Mouse (Mus musculus) heart, postnatal 0 days (tissue): ENCODE data around the gene Abca9. TPM values are rescaled to one million over a fixed set of nuclear protein-coding genes. Genes with fewer than 3 reads are reported as not detected.

Experiments used
- ATAC-seq: fragments of 200-750 bp; cut with Nextera tagmentation; 2 replicates; pipeline ENCODE4 v1.8.0; 2017; ENCODE audit warnings: low read depth, moderate number of reproducible peaks, moderate library complexity; ENCODE audit not compliant: insufficient read depth
- DNase-seq: peaks from one replicate; pipeline ENCODE4 v3.0.0-alpha.2; 2016; ENCODE audit warnings: low spot score
- H3K27ac ChIP-seq: fragments of 300-500 bp; sonication (generic); 2 replicates; pipeline ENCODE4 v1.5.1; 2014; ENCODE audit warnings: low read depth, mild to moderate bottlenecking
- H3K27me3 ChIP-seq: fragments of 300-500 bp; sonication (generic); 2 replicates; pipeline ENCODE4 v1.6.1; 2014; ENCODE audit warnings: low read length, mixed read lengths; ENCODE audit not compliant: control insufficient read depth, insufficient read depth
- H3K36me3 ChIP-seq: fragments of 300-500 bp; sonication (generic); replicated peaks from 2 replicates; pipeline ENCODE4 v1.6.1; 2014; ENCODE audit warnings: low read length, mixed read lengths; ENCODE audit not compliant: control insufficient read depth, insufficient read depth
- H3K4me1 ChIP-seq: fragments of 300-500 bp; sonication (generic); 2 replicates; pipeline ENCODE4 v1.6.1; 2014; ENCODE audit warnings: antibody characterized with exemption; ENCODE audit not compliant: control insufficient read depth, insufficient read depth
- H3K4me2 ChIP-seq: fragments of 300-500 bp; sonication (generic); 2 replicates; pipeline ENCODE4 v1.6.1; 2014; ENCODE audit warnings: low read depth, mild to moderate bottlenecking, low read length, moderate library complexity
- H3K4me3 ChIP-seq: fragments of 300-500 bp; sonication (generic); 2 replicates; pipeline ENCODE4 v1.5.1; 2014; ENCODE audit warnings: low read depth, low read length
- H3K9ac ChIP-seq: fragments of 300-500 bp; sonication (generic); replicated peaks from 2 replicates; pipeline ENCODE4 v1.6.1; 2014; ENCODE audit warnings: low read depth, low read length, mixed read lengths
- H3K9me3 ChIP-seq: fragments of 300-500 bp; sonication (generic); replicated peaks from 2 replicates; pipeline ENCODE4 v1.6.1; 2016; ENCODE audit warnings: low read length; ENCODE audit not compliant: control insufficient read depth
- CTCF ChIP-seq: IDR thresholded peaks from 2 replicates; pipeline ENCODE4 v1.5.1; 2016; ENCODE audit warnings: antibody characterized with exemption, control low read depth, low read depth
- EP300 ChIP-seq: IDR thresholded peaks from 2 replicates; pipeline ENCODE4 v1.6.1; 2016; ENCODE audit warnings: antibody characterized with exemption, low read depth
- WGBS: fragments of 180-500 bp; shearing (Covaris S2); extraction: QIAGEN DNeasy Blood & Tissue Kit; methylation state at CpG from one replicate; pipeline ENCODE4 v1.1.7; 2014; 5-methylcytosine and 5-hydroxymethylcytosine counted together
- polyA plus RNA-seq: library from polyadenylated mRNA; unstranded; fragments of >200 nt; fragmentation: Nextera tagmentation; extraction: Ambion mirVana; gene quantifications from 2 replicates; pipeline ENCODE4 v1.2.1, GENCODE M21; 2015
- total RNA-seq: library from RNA; depleted of rRNA; stranded (reverse); fragments of >200 nt; gene quantifications from 2 replicates; pipeline ENCODE4 v1.2.3, GENCODE M21; 2014; ENCODE audit warnings: low replicate concordance; rRNA removed

Abca9 gene
- total and polyA plus RNA-seq, 2 experiments from 2014 or later, result 2.3 to 3.5 TPM

DNA sequence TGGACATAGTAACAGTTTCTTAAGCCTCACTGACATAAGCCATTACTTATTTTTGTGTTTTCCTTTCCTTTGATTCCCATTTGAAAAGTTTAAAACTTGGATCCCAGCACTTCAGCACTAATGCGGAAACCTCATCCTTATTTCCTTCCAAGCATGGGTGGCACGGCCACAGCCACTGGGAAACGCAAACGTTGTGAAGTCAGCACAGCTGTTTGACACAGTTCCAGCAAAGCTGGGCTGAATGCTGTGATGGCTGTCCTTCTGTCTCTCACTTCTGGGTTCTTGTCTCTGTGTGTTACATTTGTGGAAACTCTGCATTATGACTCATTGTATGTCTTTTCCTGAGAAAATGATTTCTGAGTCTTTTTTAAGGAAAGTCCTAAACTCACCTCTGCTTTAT lies 107.0 kb downstream of the Abca9 start:
- Histone ChIP-seq H3K36me3 (no peaks in the 10 kb centered on the region), H3K4me2 (no peak overlapping the region), H3K27ac (no peak overlapping the region), H3K27me3 (no peaks in the 10 kb centered on the region), H3K9me3 (no peaks in the 10 kb centered on the region), H3K4me3 (no peak overlapping the region), H3K9ac (no peak overlapping the region), H3K4me1 (no peaks in the 10 kb centered on the region)
- ATAC-seq (no peak), DNase-seq (no peak)
- TF ChIP-seq CTCF (no peak), EP300 (no peak)
- 54% methylated on average over 4 of the region's 4 CpGs for WGBS

DNA sequence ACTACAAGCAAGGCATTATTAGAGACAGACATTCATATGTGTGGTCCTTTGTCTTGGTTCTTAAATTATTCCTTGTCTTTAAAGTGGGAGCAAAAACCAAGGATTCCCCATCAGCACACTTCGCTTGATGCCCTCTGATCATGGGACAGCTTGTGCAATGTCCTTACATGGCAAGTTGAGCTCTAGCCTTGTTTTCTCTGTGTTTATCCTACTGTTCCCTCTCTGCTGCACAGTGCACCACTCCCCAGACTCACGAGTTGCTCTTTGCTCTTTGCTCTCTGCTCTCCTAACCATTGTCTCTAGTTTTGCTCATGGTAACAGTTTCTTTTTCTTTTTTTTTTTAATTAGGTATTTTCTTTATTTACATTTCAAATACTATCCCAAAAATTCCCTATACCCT lies 107.9 kb downstream of the Abca9 start:
- no peak overlapping the region for H3K27ac ChIP-seq
- no peak for ATAC-seq
- H3K9ac ChIP-seq, result no peak overlapping the region
- no peaks in the 10 kb centered on the region for H3K36me3 ChIP-seq
- TF ChIP-seq CTCF (no peak), EP300 (no peak)
- 58% methylated on average over 2 of the region's 2 CpGs for WGBS
- no peak overlapping the region for H3K4me2 ChIP-seq
- H3K27me3 ChIP-seq, result no peaks in the 10 kb centered on the region
- no peak for DNase-seq
- no peaks in the 10 kb centered on the region for H3K9me3 ChIP-seq
- H3K4me3 ChIP-seq, result no peak overlapping the region
- no peaks in the 10 kb centered on the region for H3K4me1 ChIP-seq

DNA sequence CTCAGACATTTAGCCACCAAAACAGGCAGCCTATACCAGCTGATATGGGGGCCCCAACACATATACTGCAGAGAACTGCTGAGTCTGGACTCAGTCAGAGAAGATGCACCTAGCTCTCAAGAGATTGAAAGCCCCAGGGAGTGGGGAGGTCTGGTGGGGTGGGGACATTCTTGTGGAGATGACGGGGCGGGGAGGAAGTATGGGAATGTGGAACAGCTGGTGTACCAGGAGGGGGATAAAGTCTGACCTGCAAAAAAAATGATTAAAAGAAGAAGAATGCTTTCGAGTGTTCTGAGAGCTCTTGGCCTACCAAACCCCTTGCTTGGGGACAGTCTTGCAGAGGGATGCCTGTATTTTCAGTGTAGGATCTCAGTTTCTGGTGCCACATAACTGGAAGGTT lies 114.3 kb downstream of the Abca9 start:
- no peaks in the 10 kb centered on the region for H3K4me1 ChIP-seq
- H3K4me3 ChIP-seq, result no peak overlapping the region
- no peak for TF ChIP-seq CTCF
- no peak for TF ChIP-seq EP300
- no peaks in the 10 kb centered on the region for H3K36me3 ChIP-seq
- no peak overlapping the region for H3K9ac ChIP-seq
- DNase-seq (no peak), ATAC-seq (no peak)
- 0 out of 2 replicates have a peak, but pooled peaks cover 2% of the 10 kb centered on the region for H3K9me3 ChIP-seq
- H3K4me2 ChIP-seq, result no peak overlapping the region
- 57% methylated on average over 3 of the region's 3 CpGs for WGBS
- H3K27me3 ChIP-seq, result no peaks in the 10 kb centered on the region
- no peak overlapping the region for H3K27ac ChIP-seq

Other genes with a start within 250 kb of the Abca9 start
- 0.50 and 2.6 TPM in 2 replicates for gene Abca8b, start 172.4 kb downstream of the Abca9 start, total RNA-seq
- gene Abca8b, start 172.4 kb downstream of the Abca9 start, polyA plus RNA-seq, result 0.61 and 0.73 TPM in 2 replicates
- gene Abca8a, start 72.2 kb downstream of the Abca9 start, total RNA-seq, result 5.8 and 14.7 TPM in 2 replicates
- gene Abca8a, start 72.2 kb downstream of the Abca9 start, polyA plus RNA-seq, result 7.3 and 7.5 TPM in 2 replicates
- gene Abca6, start 83.6 kb upstream of the Abca9 start, total RNA-seq, result 2.7 and 3.8 TPM in 2 replicates
- 1.8 and 2.3 TPM in 2 replicates for gene Abca6, start 83.6 kb upstream of the Abca9 start, polyA plus RNA-seq
- gene Abca5, start 169.5 kb upstream of the Abca9 start, total RNA-seq, result 3.8 and 5.3 TPM in 2 replicates
- 2.5 and 2.6 TPM in 2 replicates for gene Abca5, start 169.5 kb upstream of the Abca9 start, polyA plus RNA-seq
- gene Map2k6, start 230.9 kb upstream of the Abca9 start, total RNA-seq, result 11.3 and 17.4 TPM in 2 replicates
- gene Map2k6, start 230.9 kb upstream of the Abca9 start, polyA plus RNA-seq, result 9.3 and 12.1 TPM in 2 replicates